Mouse (Mus musculus): ENCODE measurements around the gene S100a2. TPM values are rescaled to one million over a fixed set of nuclear protein-coding genes. Genes with fewer than 3 reads are reported as not detected.
A peak's percentile ranks its signal among the peaks of the same experiment; 100 is the strongest.

Gene S100a2
- total and polyA plus RNA-seq, 3 experiments = not detected

DNA sequence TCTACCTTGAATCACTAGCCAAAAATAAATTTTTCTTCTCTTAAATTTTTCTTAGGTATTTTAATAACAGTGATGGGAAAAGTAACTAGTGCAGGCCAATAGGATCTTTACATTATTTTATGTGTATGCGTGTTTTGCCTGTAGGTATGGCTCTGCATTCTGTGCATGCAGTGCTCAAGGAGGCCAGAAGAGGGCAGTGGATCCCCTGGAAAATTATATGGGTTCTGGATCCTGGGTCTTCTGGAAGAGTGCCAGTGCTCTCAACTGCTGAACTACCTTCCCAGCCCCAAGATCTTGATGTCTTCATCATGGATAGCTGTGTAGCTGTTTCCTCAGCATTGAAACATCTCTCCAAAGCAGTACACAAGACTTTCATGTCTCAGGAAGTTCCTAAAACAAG is 7.9 kb upstream of the S100a2 start:
- Histone ChIP-seq H3K9me3 (replicated peaks; ENCODE audit: insufficient read depth, low read length) (no peaks in the 10 kb centered on the region), H3K9ac (ENCODE audit: control insufficient read depth, low read depth, low read length, poor library complexity, severe bottlenecking) (no peak overlapping the region), H3K27me3 (ENCODE audit: control insufficient read depth in 1 of 2, insufficient read depth in 2 of 2, low read length in 2 of 2) (peaks cover 11 to 12% of the 10 kb centered on the region in 2 experiments), H3K4me1 (ENCODE audit: control insufficient read depth in 1 of 2, insufficient read depth in 2 of 2, low read length in 2 of 2) (peaks cover 0 to 16% of the 10 kb centered on the region in 2 experiments; a peak in 2 of 4 replicates), H3K36me3 (ENCODE audit: control insufficient read depth in 1 of 2, insufficient read depth in 2 of 2, low read length in 2 of 2) (peaks cover 0 to 5% of the 10 kb centered on the region in 2 experiments; a peak in 2 of 4 replicates), H3K4me3 (ENCODE audit: control insufficient read depth in 1 of 2, insufficient read depth in 1 of 2, low read depth in 2 of 2, low read length in 2 of 2) (no peak overlapping the region), H3K27ac (ENCODE audit: control insufficient read depth, low read depth, low read length) (no peak overlapping the region), H3K79me2 (ENCODE audit: control insufficient read depth, insufficient read depth, low read length, poor library complexity) (no peaks in the 10 kb centered on the region)
- peak; percentile 30 for DNase-seq (ENCODE audit: low read depth, low spot score)
- TF ChIP-seq POLR2A (IDR thresholded peaks at IDR 0.05; ENCODE audit: control insufficient read depth in 1 of 2, insufficient read depth in 1 of 2, low read depth in 1 of 2, low read length in 2 of 2, poor library complexity in 1 of 2) (no peak), ELF1 (IDR thresholded peaks at IDR 0.05; ENCODE audit: low read depth, low read length) (no peak), POLR2AphosphoS5 (IDR thresholded peaks at IDR 0.05; ENCODE audit: borderline replicate concordance, low read depth, low read length) (no peak), HCFC1 (IDR thresholded peaks at IDR 0.05; ENCODE audit: low read depth, low read length) (no peak), MYC (IDR thresholded peaks at IDR 0.05; ENCODE audit: low read depth, low read length) (no peak), TAL1 (IDR thresholded peaks at IDR 0.05; ENCODE audit: low read length) (no peak), ZC3H11A (IDR thresholded peaks at IDR 0.05; ENCODE audit: low read depth, low read length) (peak; percentile 35; the same call in 1 of the 2 replicates), RAD21 (IDR thresholded peaks at IDR 0.05; ENCODE audit: low read depth, low read length) (peak; percentile 39), KAT2A (conservative IDR thresholded peaks at IDR 0.05; ENCODE audit: low read depth, low read length) (no peak), CHD2 (IDR thresholded peaks at IDR 0.05; ENCODE audit: low read length) (no peak), EP300 (IDR thresholded peaks at IDR 0.05; ENCODE audit: low read depth in 1 of 2, low read length in 2 of 2) (no peak), TBP (IDR thresholded peaks at IDR 0.05; ENCODE audit: low read depth, low read length) (no peak), SMC3 (IDR thresholded peaks at IDR 0.05; ENCODE audit: low read depth, low read length) (peak; percentile 61), CTCF (IDR thresholded peaks at IDR 0.05 in 2 of 3, conservative IDR thresholded peaks at IDR 0.05 in 1 of 3; ENCODE audit: control insufficient read depth in 1 of 3, insufficient read depth in 1 of 3, low read depth in 2 of 3, low read length in 3 of 3, poor library complexity in 1 of 3, severe bottlenecking in 1 of 3) (peak; percentile 62 to 74 (median 68)), MXI1 (IDR thresholded peaks at IDR 0.05; ENCODE audit: low read depth, low read length) (no peak), MYB (IDR thresholded peaks at IDR 0.05; ENCODE audit: low read depth, low read length) (no peak), E2F4 (IDR thresholded peaks at IDR 0.05; ENCODE audit: borderline replicate concordance, low read depth, low read length) (no peak), ZMIZ1 (IDR thresholded peaks at IDR 0.05; ENCODE audit: low read depth, low read length) (no peak), ZKSCAN1 (IDR thresholded peaks at IDR 0.05; ENCODE audit: low read depth, low read length) (no peak), ETS1 (IDR thresholded peaks at IDR 0.05; ENCODE audit: low read depth, low read length) (no peak)

DNA sequence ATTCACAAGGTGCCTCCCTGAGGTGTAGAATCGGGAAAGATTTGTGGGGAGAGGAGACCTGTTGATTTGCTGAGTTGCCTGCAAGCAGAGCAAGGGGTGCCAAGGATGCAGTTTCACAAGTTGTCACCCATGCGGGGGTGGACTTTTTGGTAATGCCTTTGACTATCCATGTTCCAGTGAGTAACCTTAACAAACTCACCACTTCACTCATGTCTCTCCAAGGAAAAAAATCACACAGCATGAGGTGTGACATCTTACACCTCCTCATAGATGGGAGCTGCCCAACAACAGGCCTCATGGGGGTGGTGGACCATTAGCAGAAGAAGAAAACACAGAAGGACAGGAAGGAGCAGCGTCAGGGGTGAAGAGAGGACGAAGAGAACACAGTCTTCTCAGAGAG is 7.5 kb upstream of the S100a2 start:
- no peak overlapping the region for H3K4me3 ChIP-seq (ENCODE audit: control insufficient read depth in 1 of 2, insufficient read depth in 1 of 2, low read depth in 2 of 2, low read length in 2 of 2)
- H3K36me3 ChIP-seq (ENCODE audit: control insufficient read depth in 1 of 2, insufficient read depth in 2 of 2, low read length in 2 of 2) = peaks cover 0 to 9% of the 10 kb centered on the region in 2 experiments; a peak in 2 of 4 replicates
- H3K9ac ChIP-seq (ENCODE audit: control insufficient read depth, low read depth, low read length, poor library complexity, severe bottlenecking) = no peak overlapping the region
- H3K4me1 ChIP-seq (ENCODE audit: control insufficient read depth in 1 of 2, insufficient read depth in 2 of 2, low read length in 2 of 2) = peaks cover 0 to 20% of the 10 kb centered on the region in 2 experiments; a peak in 2 of 4 replicates
- no peak for DNase-seq (ENCODE audit: low read depth, low spot score)
- H3K9me3 ChIP-seq (replicated peaks; ENCODE audit: insufficient read depth, low read length) = no peaks in the 10 kb centered on the region
- no peak overlapping the region for H3K27ac ChIP-seq (ENCODE audit: control insufficient read depth, low read depth, low read length)
- peaks cover 11% of the 10 kb centered on the region in 2 experiments for H3K27me3 ChIP-seq (ENCODE audit: control insufficient read depth in 1 of 2, insufficient read depth in 2 of 2, low read length in 2 of 2)
- no peaks in the 10 kb centered on the region for H3K79me2 ChIP-seq (ENCODE audit: control insufficient read depth, insufficient read depth, low read length, poor library complexity)
- TF ChIP-seq TAL1 (IDR thresholded peaks at IDR 0.05; ENCODE audit: low read length) (no peak), GATA1 (IDR thresholded peaks at IDR 0.05; ENCODE audit: low read depth, low read length) (no peak), MYB (IDR thresholded peaks at IDR 0.05; ENCODE audit: low read depth, low read length) (no peak), RAD21 (IDR thresholded peaks at IDR 0.05; ENCODE audit: low read depth, low read length) (no peak), GABPA (IDR thresholded peaks at IDR 0.05; ENCODE audit: low read depth, low read length) (no peak), UBTF (IDR thresholded peaks at IDR 0.05; ENCODE audit: borderline replicate concordance, insufficient read depth, low read depth, low read length) (no peak), ETS1 (IDR thresholded peaks at IDR 0.05; ENCODE audit: low read depth, low read length) (no peak), CHD2 (IDR thresholded peaks at IDR 0.05; ENCODE audit: low read length) (no peak), TBP (IDR thresholded peaks at IDR 0.05; ENCODE audit: low read depth, low read length) (no peak), NRF1 (IDR thresholded peaks at IDR 0.05; ENCODE audit: insufficient read depth, low read depth, low read length, poor library complexity, severe bottlenecking) (no peak), USF2 (IDR thresholded peaks at IDR 0.05; ENCODE audit: borderline replicate concordance in 1 of 2, insufficient read depth in 1 of 2, low read depth in 1 of 2, low read length in 2 of 2) (no peak), MAZ (IDR thresholded peaks at IDR 0.05; ENCODE audit: low read depth, low read length) (no peak), USF1 (IDR thresholded peaks at IDR 0.05; ENCODE audit: low read depth, low read length) (no peak), MAFK (IDR thresholded peaks at IDR 0.05; ENCODE audit: borderline replicate concordance, low read depth, low read length) (no peak), CHD1 (IDR thresholded peaks at IDR 0.05; ENCODE audit: low read depth, low read length) (no peak), SIN3A (IDR thresholded peaks at IDR 0.05; ENCODE audit: low read length) (no peak), ZKSCAN1 (IDR thresholded peaks at IDR 0.05; ENCODE audit: low read depth, low read length) (no peak)
